Mouse (Mus musculus): ENCODE measurements around the gene Mad1l1. TPM values are rescaled to one million over a fixed set of nuclear protein-coding genes. Genes with fewer than 3 reads are reported as not detected.

Gene Mad1l1
- polyA plus RNA-seq, 1 experiment: 51.5 TPM

DNA sequence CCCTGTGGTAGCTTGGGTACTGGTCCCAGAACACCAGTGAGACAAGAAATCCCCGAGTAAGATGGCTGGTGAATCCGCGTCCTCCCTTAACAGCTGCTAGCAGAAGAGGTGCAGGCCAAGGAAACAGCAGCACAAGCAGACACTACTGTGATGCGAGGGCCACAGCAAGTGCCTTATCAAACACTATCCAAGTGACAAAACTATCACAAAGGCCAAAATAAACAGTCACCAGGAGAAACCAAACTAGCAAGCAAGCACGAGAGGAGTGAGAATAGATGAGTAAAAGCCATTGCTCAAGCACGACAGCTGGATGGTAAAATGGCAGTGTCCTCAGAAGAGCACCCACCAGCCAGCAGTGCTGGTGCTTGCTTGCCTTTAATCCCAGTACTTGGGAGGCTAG is 153.8 kb downstream of the Mad1l1 start:
- no peak for TF ChIP-seq CEBPB (IDR thresholded peaks at IDR 0.05; ENCODE audit: low read depth)
- TF ChIP-seq MAX (IDR thresholded peaks at IDR 0.05): no peak
- TF ChIP-seq CTCF (IDR thresholded peaks at IDR 0.05; ENCODE audit: control insufficient read depth, insufficient read depth, insufficient read length): no peak
- TF ChIP-seq FOSL1 (IDR thresholded peaks at IDR 0.05; ENCODE audit: insufficient read depth, low read length, poor library complexity, severe bottlenecking): no peak
- TF ChIP-seq MYOG (IDR thresholded peaks at IDR 0.05; ENCODE audit: control insufficient read depth, extremely low read depth, insufficient read length): no peak
- no peak for TF ChIP-seq USF1 (IDR thresholded peaks at IDR 0.05; ENCODE audit: low read depth)
- no peak for TF ChIP-seq MYOD1 (IDR thresholded peaks at IDR 0.05; ENCODE audit: control insufficient read depth, insufficient read length, low read depth)
- H3K79me2 ChIP-seq (ENCODE audit: control insufficient read depth, insufficient read depth): peaks cover 9% of the 10 kb centered on the region
- no peaks in the 10 kb centered on the region for H3K36me3 ChIP-seq (ENCODE audit: control insufficient read depth, insufficient read depth)
- no peak overlapping the region for H3K4me3 ChIP-seq (ENCODE audit: insufficient read depth, poor library complexity, severe bottlenecking)
- H3K79me3 ChIP-seq (ENCODE audit: low read depth): peaks cover 1% of the 10 kb centered on the region
- no peak overlapping the region for H3ac ChIP-seq (ENCODE audit: control insufficient read depth, insufficient read length, low read depth)
- H3K27me3 ChIP-seq (ENCODE audit: control insufficient read depth, insufficient read depth, insufficient read length): no peaks in the 10 kb centered on the region

DNA sequence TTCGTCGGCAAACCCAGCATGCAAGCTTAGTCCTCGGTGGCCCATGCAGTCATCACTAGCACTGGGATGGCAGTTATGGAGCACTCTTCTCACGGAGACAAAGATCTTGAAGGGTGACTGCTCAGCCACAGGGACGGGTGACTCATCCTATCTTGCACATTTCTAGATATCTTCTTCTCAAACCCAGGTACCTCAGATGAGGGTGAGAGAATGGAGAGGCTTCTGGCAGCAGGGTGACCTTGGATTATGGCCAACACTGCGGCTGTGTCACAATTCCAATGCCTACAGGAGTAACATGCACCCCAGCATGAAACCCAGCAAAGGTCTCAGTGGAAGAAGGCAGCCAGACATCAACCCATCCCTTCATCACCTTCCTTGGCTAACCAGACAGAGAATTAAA is 154.3 kb downstream of the Mad1l1 start:
- Histone ChIP-seq H3K79me2 (ENCODE audit: control insufficient read depth, insufficient read depth) (peaks cover 9% of the 10 kb centered on the region), H3K4me3 (ENCODE audit: insufficient read depth, poor library complexity, severe bottlenecking) (no peak overlapping the region), H3K79me3 (ENCODE audit: low read depth) (peaks cover 1% of the 10 kb centered on the region), H3K36me3 (ENCODE audit: control insufficient read depth, insufficient read depth) (no peaks in the 10 kb centered on the region), H3ac (ENCODE audit: control insufficient read depth, insufficient read length, low read depth) (no peak overlapping the region), H3K27me3 (ENCODE audit: control insufficient read depth, insufficient read depth, insufficient read length) (no peaks in the 10 kb centered on the region)
- TF ChIP-seq CTCF (IDR thresholded peaks at IDR 0.05; ENCODE audit: control insufficient read depth, insufficient read depth, insufficient read length) (no peak), USF1 (IDR thresholded peaks at IDR 0.05; ENCODE audit: low read depth) (no peak), MYOG (IDR thresholded peaks at IDR 0.05; ENCODE audit: control insufficient read depth, extremely low read depth, insufficient read length) (no peak), CEBPB (IDR thresholded peaks at IDR 0.05; ENCODE audit: low read depth) (no peak), MYOD1 (IDR thresholded peaks at IDR 0.05; ENCODE audit: control insufficient read depth, insufficient read length, low read depth) (no peak), FOSL1 (IDR thresholded peaks at IDR 0.05; ENCODE audit: insufficient read depth, low read length, poor library complexity, severe bottlenecking) (no peak), MAX (IDR thresholded peaks at IDR 0.05) (no peak)

DNA sequence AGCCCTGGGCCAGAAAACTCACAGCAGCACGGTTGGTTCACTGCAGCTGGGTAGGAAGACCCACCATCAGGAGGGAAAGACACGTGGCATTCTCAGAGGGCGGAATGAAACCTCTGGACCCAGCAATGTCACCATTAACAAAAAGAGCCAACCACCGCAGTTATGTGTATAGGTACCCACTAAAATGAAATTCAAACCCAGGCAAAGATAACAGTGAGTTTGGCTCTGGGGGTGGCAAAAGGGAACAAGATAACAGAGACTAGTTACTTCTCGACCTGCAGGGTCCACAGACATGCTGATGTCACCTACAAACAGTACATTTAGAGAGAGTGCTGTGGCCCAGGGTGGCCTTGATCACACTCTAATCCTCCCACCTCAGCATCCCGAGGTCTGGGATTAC is 157.4 kb downstream of the Mad1l1 start:
- no peak overlapping the region for H3K4me3 ChIP-seq (ENCODE audit: insufficient read depth, poor library complexity, severe bottlenecking)
- H3ac ChIP-seq (ENCODE audit: control insufficient read depth, insufficient read length, low read depth): no peak overlapping the region
- peaks cover 9% of the 10 kb centered on the region for H3K79me2 ChIP-seq (ENCODE audit: control insufficient read depth, insufficient read depth)
- no peaks in the 10 kb centered on the region for H3K36me3 ChIP-seq (ENCODE audit: control insufficient read depth, insufficient read depth)
- no peaks in the 10 kb centered on the region for H3K79me3 ChIP-seq (ENCODE audit: low read depth)
- TF ChIP-seq FOSL1 (IDR thresholded peaks at IDR 0.05; ENCODE audit: insufficient read depth, low read length, poor library complexity, severe bottlenecking): no peak
- no peak for TF ChIP-seq CTCF (IDR thresholded peaks at IDR 0.05; ENCODE audit: control insufficient read depth, insufficient read depth, insufficient read length)
- TF ChIP-seq MAX (IDR thresholded peaks at IDR 0.05): no peak
- TF ChIP-seq CEBPB (IDR thresholded peaks at IDR 0.05; ENCODE audit: low read depth): no peak
- TF ChIP-seq MYOG (IDR thresholded peaks at IDR 0.05; ENCODE audit: control insufficient read depth, extremely low read depth, insufficient read length): no peak
- TF ChIP-seq MYOD1 (IDR thresholded peaks at IDR 0.05; ENCODE audit: control insufficient read depth, insufficient read length, low read depth): no peak
- no peak for TF ChIP-seq USF1 (IDR thresholded peaks at IDR 0.05; ENCODE audit: low read depth)
- no peaks in the 10 kb centered on the region for H3K27me3 ChIP-seq (ENCODE audit: control insufficient read depth, insufficient read depth, insufficient read length)

DNA sequence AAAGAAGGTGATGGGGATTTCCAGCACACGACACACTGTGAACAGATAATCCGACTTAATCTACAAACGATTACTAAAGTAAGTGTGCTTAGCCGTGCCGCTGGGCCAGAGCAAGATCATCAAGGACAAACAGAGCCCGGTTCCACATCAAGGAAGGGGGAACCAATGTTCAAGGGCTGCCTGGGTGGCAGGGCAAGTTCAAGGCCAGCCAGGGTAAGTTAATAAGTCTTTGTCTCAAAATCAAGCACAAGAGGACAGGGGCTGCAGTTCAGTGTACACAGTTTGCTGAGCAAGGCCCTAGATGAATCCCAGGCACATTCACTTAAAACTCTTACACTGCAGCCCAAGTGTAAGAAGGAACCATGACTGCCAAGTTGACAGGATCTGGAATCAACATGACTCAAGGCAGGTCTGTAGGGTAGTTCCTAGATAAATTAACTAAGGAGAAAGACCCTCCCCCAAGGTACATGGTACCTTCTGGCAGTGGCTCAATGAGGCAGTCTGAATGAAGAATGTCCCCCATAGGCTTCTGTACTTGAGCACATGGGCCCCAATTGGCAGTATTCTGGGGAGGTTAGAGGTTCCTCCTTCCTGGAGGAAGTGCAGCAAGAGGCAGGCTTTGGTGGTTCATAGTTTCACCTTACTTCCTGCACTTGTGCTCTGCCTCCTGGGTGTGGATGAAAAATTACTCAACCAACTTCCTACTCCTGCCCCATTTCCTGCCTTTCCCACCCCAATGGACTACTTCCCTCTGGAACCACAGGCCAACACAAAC is 159.1 kb downstream of the Mad1l1 start:
- Histone ChIP-seq H3K4me3 (ENCODE audit: insufficient read depth, poor library complexity, severe bottlenecking) (no peak overlapping the region), H3K27me3 (ENCODE audit: control insufficient read depth, insufficient read depth, insufficient read length) (no peaks in the 10 kb centered on the region), H3ac (ENCODE audit: control insufficient read depth, insufficient read length, low read depth) (no peak overlapping the region), H3K79me2 (ENCODE audit: control insufficient read depth, insufficient read depth) (peaks cover 9% of the 10 kb centered on the region), H3K79me3 (ENCODE audit: low read depth) (no peaks in the 10 kb centered on the region), H3K36me3 (ENCODE audit: control insufficient read depth, insufficient read depth) (no peaks in the 10 kb centered on the region)
- no peak for TF ChIP-seq CTCF (IDR thresholded peaks at IDR 0.05; ENCODE audit: control insufficient read depth, insufficient read depth, insufficient read length)
- TF ChIP-seq MYOD1 (IDR thresholded peaks at IDR 0.05; ENCODE audit: control insufficient read depth, insufficient read length, low read depth): no peak
- no peak for TF ChIP-seq USF1 (IDR thresholded peaks at IDR 0.05; ENCODE audit: low read depth)
- TF ChIP-seq MYOG (IDR thresholded peaks at IDR 0.05; ENCODE audit: control insufficient read depth, extremely low read depth, insufficient read length): no peak
- TF ChIP-seq CEBPB (IDR thresholded peaks at IDR 0.05; ENCODE audit: low read depth): no peak
- no peak for TF ChIP-seq FOSL1 (IDR thresholded peaks at IDR 0.05; ENCODE audit: insufficient read depth, low read length, poor library complexity, severe bottlenecking)
- no peak for TF ChIP-seq MAX (IDR thresholded peaks at IDR 0.05)

DNA sequence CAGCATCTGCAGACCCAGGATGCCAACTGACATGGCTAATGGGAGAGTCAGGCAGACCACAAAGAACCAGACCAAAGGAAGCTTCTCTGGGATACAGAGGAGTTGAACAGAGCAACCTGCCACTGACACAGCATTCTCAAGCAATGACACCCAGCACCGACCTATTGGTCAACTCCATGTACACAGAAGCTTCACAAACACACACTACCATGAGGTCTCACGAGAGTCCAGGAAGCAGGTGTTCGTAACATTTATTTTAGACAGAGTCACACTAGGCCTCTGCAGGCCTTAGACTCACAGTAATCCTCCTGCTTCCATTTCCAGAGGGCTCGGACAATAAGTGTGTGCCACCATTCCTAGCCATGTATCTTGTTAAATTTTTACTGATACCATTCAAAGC is 162.3 kb downstream of the Mad1l1 start:
- TF ChIP-seq FOSL1 (IDR thresholded peaks at IDR 0.05; ENCODE audit: insufficient read depth, low read length, poor library complexity, severe bottlenecking) (no peak), CEBPB (IDR thresholded peaks at IDR 0.05; ENCODE audit: low read depth) (no peak), USF1 (IDR thresholded peaks at IDR 0.05; ENCODE audit: low read depth) (no peak), MAX (IDR thresholded peaks at IDR 0.05) (no peak), MYOD1 (IDR thresholded peaks at IDR 0.05; ENCODE audit: control insufficient read depth, insufficient read length, low read depth) (no peak), MYOG (IDR thresholded peaks at IDR 0.05; ENCODE audit: control insufficient read depth, extremely low read depth, insufficient read length) (no peak), CTCF (IDR thresholded peaks at IDR 0.05; ENCODE audit: control insufficient read depth, insufficient read depth, insufficient read length) (no peak)
- no peaks in the 10 kb centered on the region for H3K36me3 ChIP-seq (ENCODE audit: control insufficient read depth, insufficient read depth)
- H3K27me3 ChIP-seq (ENCODE audit: control insufficient read depth, insufficient read depth, insufficient read length): no peaks in the 10 kb centered on the region
- no peak overlapping the region for H3K4me3 ChIP-seq (ENCODE audit: insufficient read depth, poor library complexity, severe bottlenecking)
- no peaks in the 10 kb centered on the region for H3K79me2 ChIP-seq (ENCODE audit: control insufficient read depth, insufficient read depth)
- H3K79me3 ChIP-seq (ENCODE audit: low read depth): no peaks in the 10 kb centered on the region
- no peak overlapping the region for H3ac ChIP-seq (ENCODE audit: control insufficient read depth, insufficient read length, low read depth)

Data from C2C12 (cell line).